Mouse (Mus musculus): ENCODE data around the gene Pibf1. TPM values are rescaled to one million over a fixed set of nuclear protein-coding genes. Genes with fewer than 3 reads are reported as not detected.

The Pibf1 gene
- total and polyA plus RNA-seq, 2 experiments from 2014 or later, result 12.6 to 20.6 TPM

DNA sequence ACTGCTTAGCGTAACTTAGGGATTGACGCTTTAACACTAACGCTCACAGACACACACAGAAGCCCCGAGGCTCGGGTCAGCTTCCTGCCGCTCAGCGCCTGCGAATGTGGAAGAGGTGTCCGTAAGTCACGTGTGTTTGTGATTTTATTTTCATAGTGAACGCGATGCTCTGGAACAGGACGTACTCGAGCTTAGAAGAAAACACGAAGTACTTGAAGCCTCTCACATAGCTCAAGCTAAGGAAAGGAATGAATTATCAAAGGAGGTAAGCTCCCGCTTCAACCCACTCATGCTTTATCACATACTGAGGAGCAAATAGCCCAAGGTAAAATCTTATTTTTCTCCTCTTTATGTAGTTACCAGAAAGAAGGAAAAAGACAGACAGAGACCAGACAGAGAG is 37.1 kb downstream of the Pibf1 start:
- ATAC-seq, result no peak
- WGBS, result 95% methylated on average over 16 of the region's 16 CpGs

DNA sequence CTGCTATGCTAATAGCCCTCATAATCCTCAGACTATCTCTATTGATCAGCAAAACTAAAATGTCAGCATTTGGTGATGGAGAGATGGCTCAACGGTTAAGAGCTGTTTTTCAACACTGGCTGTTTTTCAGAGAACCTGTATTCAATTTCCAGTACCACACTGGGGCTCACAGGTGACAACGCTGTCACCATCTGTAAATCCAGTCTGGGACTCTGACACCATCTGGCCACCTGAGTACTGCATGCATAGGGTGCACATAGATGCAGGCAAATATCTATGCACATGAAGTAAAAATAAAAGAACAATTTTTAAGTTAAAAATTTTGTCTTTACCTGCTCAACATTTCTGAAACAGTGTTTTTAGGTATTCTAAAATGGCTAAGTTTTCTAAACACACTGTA is 40.8 kb downstream of the Pibf1 start:
- Histone ChIP-seq H3K36me3 (ENCODE audit: insufficient read depth) (peaks cover 12% of the 10 kb centered on the region; the same call in 1 of the 2 replicates), H3K9ac (no peak overlapping the region), H3K27ac (ENCODE audit: low read depth, low read length) (no peak overlapping the region), H3K4me3 (ENCODE audit: low read depth, low read length) (no peak overlapping the region), H3K27me3 (ENCODE audit: insufficient read depth, low read length) (no peaks in the 10 kb centered on the region), H3K9me3 (ENCODE audit: low read length) (no peaks in the 10 kb centered on the region), H3K4me2 (ENCODE audit: low read depth) (no peak overlapping the region), H3K4me1 (ENCODE audit: insufficient read depth) (no peaks in the 10 kb centered on the region)
- 84% methylated on average over 2 of the region's 2 CpGs for WGBS
- ATAC-seq (no peak), DNase-seq (no peak)
- no peak for TF ChIP-seq CTCF (IDR thresholded peaks at IDR 0.05; ENCODE audit: low read depth)

More for the DNA sequence above, 37.1 kb downstream of the Pibf1 start:
- Histone ChIP-seq H3K9ac (no peak overlapping the region), H3K4me1 (ENCODE audit: insufficient read depth) (no peaks in the 10 kb centered on the region), H3K27me3 (ENCODE audit: insufficient read depth, low read length) (no peaks in the 10 kb centered on the region), H3K27ac (ENCODE audit: low read depth, low read length) (no peak overlapping the region), H3K4me2 (ENCODE audit: low read depth) (no peak overlapping the region), H3K9me3 (ENCODE audit: low read length) (no peaks in the 10 kb centered on the region), H3K4me3 (ENCODE audit: low read depth, low read length) (no peak overlapping the region), H3K36me3 (ENCODE audit: insufficient read depth) (peaks cover 14% of the 10 kb centered on the region; the same call in 1 of the 2 replicates)
- DNase-seq, result no peak
- TF ChIP-seq CTCF (IDR thresholded peaks at IDR 0.05; ENCODE audit: low read depth), result no peak

GRCm38 (mm10) chr14:99141786-99142633 is 42.8 kb downstream of the Pibf1 start:
- H3K36me3 ChIP-seq (ENCODE audit: insufficient read depth), result peaks cover 8% of the 10 kb centered on the region; the same call in 1 of the 2 replicates
- peak; percentile 96 for TF ChIP-seq CTCF (IDR thresholded peaks at IDR 0.05; ENCODE audit: low read depth)
- DNase-seq, result peak; percentile 93

GRCm38 (mm10) chr14:99146841-99147240 is 47.6 kb downstream of the Pibf1 start:
- Histone ChIP-seq H3K4me3 (ENCODE audit: low read depth, low read length) (no peak overlapping the region), H3K4me1 (ENCODE audit: insufficient read depth) (no peaks in the 10 kb centered on the region), H3K27ac (ENCODE audit: low read depth, low read length) (no peak overlapping the region), H3K27me3 (ENCODE audit: insufficient read depth, low read length) (no peaks in the 10 kb centered on the region), H3K9ac (no peak overlapping the region), H3K4me2 (ENCODE audit: low read depth) (no peak overlapping the region), H3K9me3 (ENCODE audit: low read length) (no peaks in the 10 kb centered on the region), H3K36me3 (ENCODE audit: insufficient read depth) (no peaks in the 10 kb centered on the region)
- 43% methylated on average over 1 of the region's 1 CpGs for WGBS
- ATAC-seq (no peak), DNase-seq (no peak)
- TF ChIP-seq CTCF (IDR thresholded peaks at IDR 0.05; ENCODE audit: low read depth), result no peak

More at GRCm38 (mm10) chr14:99141786-99142633, 42.8 kb downstream of the Pibf1 start:
- H3K27ac ChIP-seq (ENCODE audit: low read depth, low read length), result no peak overlapping the region
- ATAC-seq, result peak; percentile 91
- 17% methylated on average over 15 of the region's 15 CpGs for WGBS
- H3K4me2 ChIP-seq (ENCODE audit: low read depth), result no peak overlapping the region
- no peaks in the 10 kb centered on the region for H3K4me1 ChIP-seq (ENCODE audit: insufficient read depth)
- H3K4me3 ChIP-seq (ENCODE audit: low read depth, low read length), result no peak overlapping the region
- no peaks in the 10 kb centered on the region for H3K9me3 ChIP-seq (ENCODE audit: low read length)
- no peaks in the 10 kb centered on the region for H3K27me3 ChIP-seq (ENCODE audit: insufficient read depth, low read length)
- H3K9ac ChIP-seq, result no peak overlapping the region

DNA sequence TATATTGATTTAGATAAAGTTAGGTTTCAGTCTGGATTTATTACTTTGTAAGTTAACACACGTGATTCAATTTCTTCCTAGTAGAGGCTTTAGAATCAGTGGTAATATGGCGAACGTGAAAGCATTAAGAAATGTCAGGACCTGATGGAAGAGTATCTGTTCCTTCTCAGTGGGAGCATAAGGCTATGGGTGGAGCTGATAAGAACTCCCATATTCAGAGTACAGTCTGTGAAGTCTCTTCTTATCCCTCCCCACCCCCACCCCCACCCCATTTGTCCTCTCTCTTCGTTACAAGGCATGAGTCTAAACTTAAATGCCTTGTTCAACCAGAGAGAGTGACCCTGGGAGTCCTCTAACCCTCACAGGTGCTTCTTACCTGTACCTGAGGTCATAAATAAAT is 53.5 kb downstream of the Pibf1 start:
- Histone ChIP-seq H3K4me3 (ENCODE audit: low read depth, low read length) (no peak overlapping the region), H3K9ac (no peak overlapping the region), H3K9me3 (ENCODE audit: low read length) (no peaks in the 10 kb centered on the region), H3K4me1 (ENCODE audit: insufficient read depth) (no peaks in the 10 kb centered on the region), H3K36me3 (ENCODE audit: insufficient read depth) (peaks cover 23% of the 10 kb centered on the region), H3K4me2 (ENCODE audit: low read depth) (no peak overlapping the region), H3K27me3 (ENCODE audit: insufficient read depth, low read length) (no peaks in the 10 kb centered on the region), H3K27ac (ENCODE audit: low read depth, low read length) (no peak overlapping the region)
- DNase-seq (no peak), ATAC-seq (no peak)
- no peak for TF ChIP-seq CTCF (IDR thresholded peaks at IDR 0.05; ENCODE audit: low read depth)
- WGBS, result 92% methylated on average over 4 of the region's 4 CpGs

DNA sequence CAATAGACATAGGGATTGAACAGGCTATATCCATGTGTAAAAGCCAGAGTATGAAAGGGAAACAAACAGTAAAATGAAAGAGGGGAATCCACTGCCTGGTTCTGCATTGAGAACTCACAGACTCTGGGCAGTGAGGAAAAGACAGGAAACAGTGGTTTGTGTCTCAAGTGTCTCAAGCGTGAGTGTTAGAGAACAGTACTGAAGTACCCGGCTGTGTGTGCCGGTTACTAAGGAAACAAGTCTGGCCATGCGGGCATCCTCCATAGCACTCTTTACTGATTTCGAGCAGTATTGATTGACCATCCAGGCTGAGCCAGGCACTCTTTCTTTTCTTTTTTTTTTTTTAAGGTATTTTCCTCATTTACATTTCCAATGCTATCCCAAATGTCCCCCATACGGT is 60.7 kb downstream of the Pibf1 start:
- DNase-seq (no peak), ATAC-seq (peak; percentile 51)
- Histone ChIP-seq H3K27me3 (ENCODE audit: insufficient read depth, low read length) (no peaks in the 10 kb centered on the region), H3K27ac (ENCODE audit: low read depth, low read length) (no peak overlapping the region), H3K4me1 (ENCODE audit: insufficient read depth) (no peaks in the 10 kb centered on the region), H3K4me2 (ENCODE audit: low read depth) (no peak overlapping the region), H3K9ac (no peak overlapping the region), H3K4me3 (ENCODE audit: low read depth, low read length) (no peak overlapping the region), H3K36me3 (ENCODE audit: insufficient read depth) (peaks cover 15% of the 10 kb centered on the region), H3K9me3 (ENCODE audit: low read length) (no peaks in the 10 kb centered on the region)
- no peak for TF ChIP-seq CTCF (IDR thresholded peaks at IDR 0.05; ENCODE audit: low read depth)
- WGBS, result 63% methylated on average over 6 of the region's 6 CpGs

DNA sequence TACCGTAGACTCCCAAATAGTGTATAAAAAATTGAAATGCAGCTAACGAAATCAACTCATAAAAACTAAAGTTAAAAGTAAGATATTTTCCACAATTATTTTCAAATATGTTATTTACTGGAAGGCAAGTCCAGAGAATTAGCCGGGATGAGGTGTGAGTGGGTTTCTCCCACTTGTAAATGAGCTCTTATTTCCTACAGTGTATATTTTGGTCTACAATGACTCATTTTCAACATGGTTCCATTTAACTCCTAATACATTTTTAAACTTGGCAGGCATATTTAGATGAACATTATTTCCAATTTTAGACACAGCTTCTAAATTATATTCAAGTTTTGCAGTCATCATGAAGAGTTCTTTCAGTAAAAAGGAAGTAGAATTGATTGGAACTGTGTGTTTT is 63.8 kb downstream of the Pibf1 start:
- Histone ChIP-seq H3K27ac (ENCODE audit: low read depth, low read length) (no peak overlapping the region), H3K4me1 (ENCODE audit: insufficient read depth) (no peaks in the 10 kb centered on the region), H3K4me2 (ENCODE audit: low read depth) (no peak overlapping the region), H3K27me3 (ENCODE audit: insufficient read depth, low read length) (no peaks in the 10 kb centered on the region), H3K36me3 (ENCODE audit: insufficient read depth) (no peaks in the 10 kb centered on the region), H3K4me3 (ENCODE audit: low read depth, low read length) (no peak overlapping the region), H3K9me3 (ENCODE audit: low read length) (no peaks in the 10 kb centered on the region), H3K9ac (no peak overlapping the region)
- no peak for TF ChIP-seq CTCF (IDR thresholded peaks at IDR 0.05; ENCODE audit: low read depth)
- no peak for ATAC-seq
- DNase-seq, result no peak
- 86% methylated on average over 3 of the region's 3 CpGs for WGBS

All from forebrain, postnatal 0 days (tissue).